Mouse (Mus musculus): ENCODE data around the gene Gm21900.
"Not testable (repeated sequence)": the region's sequence is repeated elsewhere in the genome, so short reads cannot be mapped to it uniquely, and the experiment has no call there.

Gene Gm21900

DNA sequence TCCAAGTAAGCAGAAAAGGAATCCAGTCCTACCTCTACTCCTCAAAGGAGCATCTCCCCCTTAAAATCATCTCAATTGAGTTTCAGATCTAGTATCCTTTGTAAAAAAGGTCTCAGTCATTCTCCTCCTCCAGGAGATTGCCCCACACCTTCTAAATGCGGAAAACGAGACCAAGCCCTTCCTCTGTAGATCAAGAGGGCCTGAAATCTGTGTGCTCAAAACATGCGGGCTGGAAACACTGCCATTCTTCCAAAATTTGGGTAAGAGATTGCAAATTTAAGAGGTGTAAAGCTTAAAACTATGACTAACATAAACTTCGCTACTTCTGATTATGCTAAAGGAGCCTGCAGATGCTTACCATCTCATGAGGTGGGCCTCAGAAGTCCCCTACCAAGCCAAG lies at the start of gene Gm21900:
Gm21900 (plus strand) TSS at position 301 of the 400 bp plus-strand sequence.
- not testable (repeated sequence) for DNase-seq (ENCODE audit: low spot score)

GRCm38 (mm10) chrY:10643516-10643915 lies 27.4 kb downstream of the Gm21900 start:
- not testable (repeated sequence) for DNase-seq (ENCODE audit: low spot score)

All from ovary, postnatal 14 days (tissue).